Mouse (Mus musculus) retina, embryonic 14.5 days (tissue): ENCODE measurements around the gene Mxra7.

Experiments used
- DNase-seq: peaks from one replicate; pipeline ENCODE4 v3.0.0-alpha.2; 2015; ENCODE audit warnings: low spot score

Mxra7 gene

GRCm38 (mm10) chr11:116775407-116775806 is 52.4 kb downstream of the Mxra7 start, which contains the start of gene St6galnac1:
St6galnac1 (minus strand) TSS chr11:116775507.
- DNase-seq, result no peak

- DNase-seq, result no peak
Observed at GRCm38 (mm10) chr11:116773205-116773604, 54.6 kb downstream of the Mxra7 start.

- no peak for DNase-seq
Observed at GRCm38 (mm10) chr11:116769873-116770272, 58.0 kb downstream of the Mxra7 start.

GRCm38 (mm10) chr11:116764946-116765345 is 62.9 kb downstream of the Mxra7 start:
- no peak for DNase-seq

- no peak for DNase-seq
Observed at GRCm38 (mm10) chr11:116764346-116764745, 63.5 kb downstream of the Mxra7 start.

GRCm38 (mm10) chr11:116755191-116755590 is 72.7 kb downstream of the Mxra7 start:
- no peak for DNase-seq

GRCm38 (mm10) chr11:116753674-116754470 is 74.0 kb downstream of the Mxra7 start:
- DNase-seq, result no peak
